Mouse (Mus musculus): Measurements from ENCODE around the gene Cabp1. TPM values are rescaled to one million over a fixed set of nuclear protein-coding genes. Genes with fewer than 3 reads are reported as not detected.

Gene Cabp1
- total and polyA plus RNA-seq, 3 experiments = 0.35 to 1.7 TPM; not detected in 1

DNA sequence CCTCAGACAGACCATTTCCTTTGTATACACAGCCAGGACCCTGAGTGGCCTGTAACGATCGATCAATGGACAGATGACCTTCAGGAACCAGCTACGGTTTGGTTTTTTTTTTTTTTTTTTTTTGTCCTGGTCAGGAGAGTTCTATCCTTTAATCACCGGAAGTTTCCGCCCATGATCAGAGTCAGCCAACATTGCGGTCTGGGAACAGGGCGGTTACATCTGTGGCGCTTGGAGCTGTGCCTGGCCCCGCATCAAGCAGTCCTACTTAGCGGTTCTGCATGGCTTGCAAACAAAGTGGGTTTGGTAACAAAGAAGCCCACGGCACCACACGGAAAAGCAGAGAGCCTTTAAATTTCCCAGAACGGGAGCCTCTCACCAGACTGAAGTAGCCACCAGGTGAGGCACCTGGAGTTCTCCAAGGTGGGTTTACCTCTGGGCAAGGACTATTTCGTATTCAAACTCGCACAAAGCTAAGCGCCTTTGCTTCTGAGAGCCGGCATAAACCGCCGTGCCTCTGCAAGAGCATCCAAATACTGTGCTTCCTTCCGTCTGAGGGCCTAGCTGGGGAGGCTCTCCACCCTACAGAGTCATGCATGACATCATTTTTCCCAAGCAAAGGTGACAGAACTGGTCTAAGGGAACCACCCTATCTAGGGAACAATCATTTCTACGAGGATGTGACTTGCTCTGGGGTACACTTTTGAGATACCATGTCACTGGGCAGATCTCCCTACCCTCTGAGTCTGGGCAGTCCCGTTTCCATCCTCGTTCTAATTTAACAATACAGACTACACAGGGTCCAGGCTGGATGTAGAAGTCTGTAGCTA lies 9.8 kb upstream of the Cabp1 start:
- Histone ChIP-seq H3K27me3 (ENCODE audit: control insufficient read depth in 1 of 2, insufficient read depth in 2 of 2, low read length in 2 of 2) (peaks cover 0 to 2% of the 10 kb centered on the region in 2 experiments; a peak in 2 of 4 replicates), H3K9ac (ENCODE audit: control insufficient read depth, low read depth, low read length, poor library complexity, severe bottlenecking) (peak overlapping the region; percentile 19; the same call in 1 of the 2 replicates), H3K9me3 (replicated peaks; ENCODE audit: insufficient read depth, low read length) (no peaks in the 10 kb centered on the region), H3K4me1 (ENCODE audit: control insufficient read depth in 1 of 2, insufficient read depth in 2 of 2, low read length in 2 of 2) (peaks cover 0 to 29% of the 10 kb centered on the region in 2 experiments; a peak in 2 of 4 replicates), H3K36me3 (ENCODE audit: control insufficient read depth in 1 of 2, insufficient read depth in 2 of 2, low read length in 2 of 2) (peaks cover 0 to 8% of the 10 kb centered on the region in 2 experiments; a peak in 2 of 4 replicates), H3K4me3 (ENCODE audit: control insufficient read depth in 1 of 2, insufficient read depth in 1 of 2, low read depth in 2 of 2, low read length in 2 of 2) (peak overlapping the region; percentile 45 to 49), H3K79me2 (ENCODE audit: control insufficient read depth, insufficient read depth, low read length, poor library complexity) (no peaks in the 10 kb centered on the region), H3K27ac (ENCODE audit: control insufficient read depth, low read depth, low read length) (no peak overlapping the region)
- DNase-seq (ENCODE audit: low read depth, low spot score) = peak; percentile 62
- TF ChIP-seq RCOR1 (IDR thresholded peaks at IDR 0.05; ENCODE audit: low read depth, low read length) = peak; percentile 17; the same call in 1 of the 2 replicates
- TF ChIP-seq ZKSCAN1 (IDR thresholded peaks at IDR 0.05; ENCODE audit: low read depth, low read length) = no peak
- TF ChIP-seq ETS1 (IDR thresholded peaks at IDR 0.05; ENCODE audit: low read depth, low read length) = peak; percentile 44; the same call in 1 of the 2 replicates
- TF ChIP-seq NELFE (IDR thresholded peaks at IDR 0.05; ENCODE audit: low read depth, low read length) = no peak
- TF ChIP-seq SIN3A (IDR thresholded peaks at IDR 0.05; ENCODE audit: low read length) = 0 out of 2 replicates have a peak, but pooled peaks have one; percentile 23
- TF ChIP-seq ZNF384 (IDR thresholded peaks at IDR 0.05; ENCODE audit: low read depth, low read length) = peak; percentile 91
- TF ChIP-seq MAX (IDR thresholded peaks at IDR 0.05; ENCODE audit: low read length) = no peak
- TF ChIP-seq EP300 (IDR thresholded peaks at IDR 0.05; ENCODE audit: low read depth in 1 of 2, low read length in 2 of 2) = peak; percentile 52 to 54

DNA sequence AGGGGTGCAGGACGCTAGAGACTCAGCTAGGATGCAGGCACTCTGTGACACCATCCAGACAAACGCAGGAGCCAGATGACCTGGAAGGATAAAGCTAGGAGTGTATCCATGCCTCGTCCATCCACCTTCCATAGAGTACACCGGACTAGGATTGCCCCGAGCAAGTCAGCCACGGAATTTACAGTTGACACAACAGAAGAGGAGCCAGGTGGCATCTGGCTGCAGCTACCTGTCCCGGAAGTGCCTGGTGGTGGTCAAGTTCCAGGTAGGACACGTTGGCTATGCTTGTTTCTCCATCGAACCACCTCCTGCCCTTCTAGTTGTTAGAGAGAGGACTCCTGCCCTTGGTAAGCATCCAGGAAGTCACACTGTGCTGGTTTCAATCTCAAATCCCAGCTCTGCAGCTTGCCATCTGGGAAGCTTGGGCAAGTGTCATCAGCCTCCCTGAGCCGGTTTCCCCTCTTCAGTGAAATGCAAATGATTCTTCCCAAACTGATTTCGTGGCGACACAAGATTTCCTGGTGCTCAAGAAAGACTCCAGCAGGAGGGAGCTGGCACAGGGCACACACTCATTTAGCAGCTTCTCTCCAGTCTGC lies 543 bp upstream of the Cabp1 start:
- peak overlapping the region in 1 of 2 experiments; percentile 34; a peak in 1 of 4 replicates for H3K4me3 ChIP-seq (ENCODE audit: control insufficient read depth in 1 of 2, insufficient read depth in 1 of 2, low read depth in 2 of 2, low read length in 2 of 2)
- no peak overlapping the region for H3K27ac ChIP-seq (ENCODE audit: control insufficient read depth, low read depth, low read length)
- H3K9me3 ChIP-seq (replicated peaks; ENCODE audit: insufficient read depth, low read length) = no peaks in the 10 kb centered on the region
- H3K79me2 ChIP-seq (ENCODE audit: control insufficient read depth, insufficient read depth, low read length, poor library complexity) = no peaks in the 10 kb centered on the region
- no peak for DNase-seq (ENCODE audit: low read depth, low spot score)
- peaks cover 0 to 2% of the 10 kb centered on the region in 2 experiments; a peak in 1 of 4 replicates for H3K36me3 ChIP-seq (ENCODE audit: control insufficient read depth in 1 of 2, insufficient read depth in 2 of 2, low read length in 2 of 2)
- H3K9ac ChIP-seq (ENCODE audit: control insufficient read depth, low read depth, low read length, poor library complexity, severe bottlenecking) = no peak overlapping the region; the same call in 1 of the 2 replicates
- no peak for TF ChIP-seq POLR2AphosphoS2 (IDR thresholded peaks at IDR 0.05; ENCODE audit: low read length)
- TF ChIP-seq GABPA (IDR thresholded peaks at IDR 0.05; ENCODE audit: low read depth, low read length) = no peak
- no peak for TF ChIP-seq TCF12 (IDR thresholded peaks at IDR 0.05; ENCODE audit: low read depth, low read length)
- TF ChIP-seq UBTF (IDR thresholded peaks at IDR 0.05; ENCODE audit: borderline replicate concordance, insufficient read depth, low read depth, low read length) = no peak
- no peak for TF ChIP-seq MAX (IDR thresholded peaks at IDR 0.05; ENCODE audit: low read length)
- no peak for TF ChIP-seq GATA1 (IDR thresholded peaks at IDR 0.05; ENCODE audit: low read depth, low read length)
- TF ChIP-seq E2F4 (IDR thresholded peaks at IDR 0.05; ENCODE audit: borderline replicate concordance, low read depth, low read length) = no peak
- TF ChIP-seq MYC (IDR thresholded peaks at IDR 0.05; ENCODE audit: low read depth, low read length) = no peak
- no peak for TF ChIP-seq SIN3A (IDR thresholded peaks at IDR 0.05; ENCODE audit: low read length)
- TF ChIP-seq POLR2AphosphoS5 (IDR thresholded peaks at IDR 0.05; ENCODE audit: borderline replicate concordance, low read depth, low read length) = no peak
- no peak for TF ChIP-seq TBP (IDR thresholded peaks at IDR 0.05; ENCODE audit: low read depth, low read length)
- no peak for TF ChIP-seq MXI1 (IDR thresholded peaks at IDR 0.05; ENCODE audit: low read depth, low read length)
- no peak for TF ChIP-seq CHD1 (IDR thresholded peaks at IDR 0.05; ENCODE audit: low read depth, low read length)
- no peak for TF ChIP-seq MAFK (IDR thresholded peaks at IDR 0.05; ENCODE audit: borderline replicate concordance, low read depth, low read length)
- no peak for TF ChIP-seq ZKSCAN1 (IDR thresholded peaks at IDR 0.05; ENCODE audit: low read depth, low read length)
- no peak for TF ChIP-seq ZC3H11A (IDR thresholded peaks at IDR 0.05; ENCODE audit: low read depth, low read length)
- H3K27me3 ChIP-seq (ENCODE audit: control insufficient read depth in 1 of 2, insufficient read depth in 2 of 2, low read length in 2 of 2) = peaks cover 0 to 7% of the 10 kb centered on the region in 2 experiments; a peak in 2 of 4 replicates
- H3K4me1 ChIP-seq (ENCODE audit: control insufficient read depth in 1 of 2, insufficient read depth in 2 of 2, low read length in 2 of 2) = no peaks in the 10 kb centered on the region

Measured in MEL (cell line).